Mouse (Mus musculus) embryonic facial prominence, embryonic 14.5 days (tissue): ENCODE data around the gene Itpkc. TPM values are rescaled to one million over a fixed set of nuclear protein-coding genes. Genes with fewer than 3 reads are reported as not detected.

ENCODE experiments used
- ATAC-seq: fragments of 200-750 bp; cut with Nextera tagmentation; 2 replicates; pipeline ENCODE4 v1.8.0; 2017; ENCODE audit warnings: low read depth, moderate number of reproducible peaks, moderate TSS enrichment
- DNase-seq: peaks from one replicate; pipeline ENCODE4 v3.0.0-alpha.2; 2015; ENCODE audit warnings: low spot score
- H3K27ac ChIP-seq: fragments of 300-500 bp; sonication (generic); replicated peaks from 2 replicates; pipeline ENCODE4 v1.5.1; 2014; ENCODE audit warnings: low read depth, mild to moderate bottlenecking, low read length, moderate library complexity
- H3K27me3 ChIP-seq: fragments of 300-500 bp; sonication (generic); replicated peaks from 2 replicates; pipeline ENCODE4 v1.6.1; 2014; ENCODE audit warnings: low read length; ENCODE audit not compliant: control insufficient read depth, insufficient read depth
- H3K36me3 ChIP-seq: fragments of 300-500 bp; sonication (generic); 2 replicates; pipeline ENCODE4 v1.6.1; 2014; ENCODE audit warnings: low read length, mixed read lengths; ENCODE audit not compliant: control insufficient read depth, insufficient read depth
- H3K4me1 ChIP-seq: fragments of 300-500 bp; sonication (generic); 2 replicates; pipeline ENCODE4 v1.6.1; 2014; ENCODE audit warnings: antibody characterized with exemption, low read length; ENCODE audit not compliant: control insufficient read depth, insufficient read depth
- H3K4me2 ChIP-seq: fragments of 300-500 bp; sonication (generic); 2 replicates; pipeline ENCODE4 v1.6.1; 2014; ENCODE audit warnings: low read depth, mild to moderate bottlenecking, low read length, moderate library complexity, mixed read lengths
- H3K4me3 ChIP-seq: fragments of 300-500 bp; sonication (generic); 2 replicates; pipeline ENCODE4 v1.5.1; 2014; ENCODE audit warnings: low read depth, mild to moderate bottlenecking, low read length
- H3K9ac ChIP-seq: fragments of 300-500 bp; sonication (generic); 2 replicates; pipeline ENCODE4 v1.6.1; 2014; ENCODE audit warnings: low read depth, mild to moderate bottlenecking, low read length, moderate library complexity, mixed read lengths
- H3K9me3 ChIP-seq: fragments of 300-500 bp; sonication (generic); 2 replicates; pipeline ENCODE4 v1.6.1; 2016; ENCODE audit warnings: low read length; ENCODE audit not compliant: control insufficient read depth
- WGBS: fragments of 180-500 bp; shearing (Covaris S2); extraction: QIAGEN DNeasy Blood & Tissue Kit; methylation state at CpG from one replicate; pipeline ENCODE4 v1.1.7; 2014; 5-methylcytosine and 5-hydroxymethylcytosine counted together
- polyA plus RNA-seq: library from polyadenylated mRNA; unstranded; fragments of >200 nt; fragmentation: Nextera tagmentation; extraction: Ambion mirVana; gene quantifications from 2 replicates; pipeline ENCODE4 v1.2.1, GENCODE M21; 2014

The Itpkc gene
- polyA plus RNA-seq, 1 experiment from 2014 or later, result 8.1 TPM

GRCm38 (mm10) chr7:27231693-27232331, 3.4 kb upstream of the Itpkc start:
- Histone ChIP-seq H3K4me3 (no peak overlapping the region), H3K36me3 (no peaks in the 10 kb centered on the region), H3K4me2 (no peak overlapping the region), H3K27ac (no peak overlapping the region), H3K9ac (no peak overlapping the region), H3K27me3 (no peaks in the 10 kb centered on the region), H3K4me1 (peaks cover 15% of the 10 kb centered on the region), H3K9me3 (no peaks in the 10 kb centered on the region)
- DNase-seq, result no peak
- ATAC-seq, result no peak
- WGBS, result 78% methylated on average over 7 of the region's 7 CpGs

GRCm38 (mm10) chr7:27230781-27231180, 2.3 kb upstream of the Itpkc start:
- no peak for ATAC-seq
- Histone ChIP-seq H3K27me3 (no peaks in the 10 kb centered on the region), H3K9ac (no peak overlapping the region), H3K4me2 (no peak overlapping the region), H3K27ac (no peak overlapping the region), H3K9me3 (no peaks in the 10 kb centered on the region), H3K4me3 (no peak overlapping the region), H3K4me1 (peaks cover 26% of the 10 kb centered on the region), H3K36me3 (no peaks in the 10 kb centered on the region)
- DNase-seq, result no peak
- WGBS, result 73% methylated on average over 4 of the region's 4 CpGs

GRCm38 (mm10) chr7:27228865-27229264, 404 bp upstream of the Itpkc start:
- no peaks in the 10 kb centered on the region for H3K27me3 ChIP-seq
- no peaks in the 10 kb centered on the region; the same call in 1 of the 2 replicates for H3K36me3 ChIP-seq
- H3K4me3 ChIP-seq, result peak overlapping the region; percentile 88
- H3K4me1 ChIP-seq, result peaks cover 39% of the 10 kb centered on the region
- 15% methylated on average over 6 of the region's 6 CpGs for WGBS
- no peaks in the 10 kb centered on the region for H3K9me3 ChIP-seq
- peak overlapping the region; percentile 85 for H3K9ac ChIP-seq
- peak overlapping the region; percentile 89 for H3K4me2 ChIP-seq
- H3K27ac ChIP-seq, result peak overlapping the region; percentile 92
- ATAC-seq (no peak), DNase-seq (no peak)

- DNase-seq, result no peak
- Histone ChIP-seq H3K27ac (peak overlapping the region; percentile 92), H3K9ac (peak overlapping the region; percentile 85), H3K27me3 (no peaks in the 10 kb centered on the region), H3K36me3 (no peaks in the 10 kb centered on the region; the same call in 1 of the 2 replicates), H3K4me2 (peak overlapping the region; percentile 89), H3K4me1 (peaks cover 33% of the 10 kb centered on the region), H3K4me3 (peak overlapping the region; percentile 88), H3K9me3 (no peaks in the 10 kb centered on the region)
- WGBS, result 5% methylated on average over 10 of the region's 10 CpGs
- no peak for ATAC-seq
Measured at GRCm38 (mm10) chr7:27227676-27228075, 785 bp downstream of the Itpkc start.

GRCm38 (mm10) chr7:27227276-27227675, 1.2 kb downstream of the Itpkc start:
- no peaks in the 10 kb centered on the region for H3K27me3 ChIP-seq
- H3K36me3 ChIP-seq, result peaks cover under 1% of the 10 kb centered on the region; the same call in 1 of the 2 replicates
- no peak overlapping the region for H3K27ac ChIP-seq
- H3K4me2 ChIP-seq, result peak overlapping the region; percentile 89
- peak overlapping the region; percentile 85 for H3K9ac ChIP-seq
- WGBS, result 32% methylated on average over 9 of the region's 9 CpGs
- DNase-seq, result no peak
- H3K9me3 ChIP-seq, result no peaks in the 10 kb centered on the region
- no peak for ATAC-seq
- H3K4me1 ChIP-seq, result peaks cover 33% of the 10 kb centered on the region
- H3K4me3 ChIP-seq, result peak overlapping the region; percentile 88

- 56% methylated on average over 11 of the region's 11 CpGs for WGBS
- peak overlapping the region; percentile 88 for H3K4me3 ChIP-seq
- no peaks in the 10 kb centered on the region for H3K27me3 ChIP-seq
- H3K27ac ChIP-seq, result no peak overlapping the region
- H3K9ac ChIP-seq, result peak overlapping the region; percentile 85; the same call in 1 of the 2 replicates
- ATAC-seq (peak; percentile 23; the same call in 1 of the 2 replicates), DNase-seq (peak; percentile 66)
- H3K9me3 ChIP-seq, result no peaks in the 10 kb centered on the region
- H3K4me1 ChIP-seq, result peaks cover 33% of the 10 kb centered on the region
- peak overlapping the region; percentile 89 for H3K4me2 ChIP-seq
- peaks cover 19% of the 10 kb centered on the region for H3K36me3 ChIP-seq
Measured at GRCm38 (mm10) chr7:27224877-27225575, 3.4 kb downstream of the Itpkc start.

- Histone ChIP-seq H3K4me3 (no peak overlapping the region), H3K4me1 (peaks cover 29% of the 10 kb centered on the region), H3K27me3 (no peaks in the 10 kb centered on the region), H3K36me3 (peaks cover 42% of the 10 kb centered on the region), H3K27ac (no peak overlapping the region), H3K9ac (no peak overlapping the region), H3K9me3 (no peaks in the 10 kb centered on the region), H3K4me2 (no peak overlapping the region)
- WGBS, result 61% methylated on average over 1 of the region's 1 CpGs
- DNase-seq (no peak), ATAC-seq (no peak)
Measured at GRCm38 (mm10) chr7:27222538-27222937, 5.9 kb downstream of the Itpkc start.

GRCm38 (mm10) chr7:27221939-27222338, 6.5 kb downstream of the Itpkc start:
- Histone ChIP-seq H3K27me3 (no peaks in the 10 kb centered on the region), H3K9me3 (no peaks in the 10 kb centered on the region), H3K4me3 (no peak overlapping the region), H3K4me2 (no peak overlapping the region), H3K27ac (no peak overlapping the region), H3K4me1 (peaks cover 25% of the 10 kb centered on the region), H3K9ac (no peak overlapping the region), H3K36me3 (peaks cover 48% of the 10 kb centered on the region)
- WGBS, result 75% methylated on average over 6 of the region's 6 CpGs
- no peak for DNase-seq
- no peak for ATAC-seq
